Mouse (Mus musculus) spleen, adult 2 months (tissue): ENCODE data around the gene Akt1s1.

ENCODE experiments used
- CTCF ChIP-seq: fragments of 200-500 bp; IDR thresholded peaks from 2 replicates; pipeline ENCODE4 v1.5.1; 2011; ENCODE audit warnings: mild to moderate bottlenecking, inconsistent platforms; ENCODE audit not compliant: insufficient read depth, insufficient read length, insufficient replicate concordance; ENCODE audit errors: extremely low read depth
- POLR2A ChIP-seq: fragments of 200-500 bp; IDR thresholded peaks from 2 replicates; pipeline ENCODE4 v1.6.1; 2011; ENCODE audit warnings: low read depth, low read length, inconsistent platforms

DNA sequence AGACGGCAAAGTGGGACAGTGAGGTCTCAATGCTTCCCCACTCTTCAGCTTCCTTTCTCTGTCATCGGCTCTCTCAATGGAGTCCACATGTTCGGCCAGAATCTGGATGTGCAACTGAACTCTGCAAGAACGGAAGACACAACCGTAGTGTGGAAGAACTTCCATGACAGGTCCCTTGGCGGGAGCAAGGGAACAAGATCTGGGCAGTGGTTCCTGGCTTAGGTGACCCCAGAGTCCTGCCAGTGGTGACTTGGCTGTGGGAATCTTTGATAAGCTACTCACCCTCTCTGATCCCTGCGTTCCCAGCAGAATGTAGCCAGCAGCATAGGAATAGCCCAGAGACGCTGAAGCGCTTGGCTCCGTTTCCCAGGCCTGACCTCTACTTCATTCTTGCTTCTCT, 47.7 kb downstream of the Akt1s1 start:
- TF ChIP-seq POLR2A, result no peak
- TF ChIP-seq CTCF, result no peak
